Mouse (Mus musculus) CD4-positive helper T cell, adult 2 months (primary cell): ENCODE measurements at regions not wholly inside any gene's neighbourhood (a gene's known extent, or its start where the extent isn't known, plus 50 kb on each side); places are given as distances from the start of the nearest gene placed in this dataset.

Source experiments
- DNase-seq: peaks from one replicate; pipeline ENCODE4 v3.0.0-alpha.2; 2012; ENCODE audit warnings: low read depth, missing footprints, low spot score

- DNase-seq, result no peak
Measured at GRCm38 (mm10) chr12:79912281-79913063, 200.3 kb downstream of the Zfp36l1 start.

- DNase-seq, result no peak
Measured at GRCm38 (mm10) chr12:79910884-79911759, 201.7 kb downstream of the Zfp36l1 start.

GRCm38 (mm10) chr12:79907583-79907982, 205.2 kb downstream of the Zfp36l1 start:
- DNase-seq, result no peak

GRCm38 (mm10) chr12:79906738-79907365, 206.0 kb downstream of the Zfp36l1 start:
- no peak for DNase-seq

- no peak for DNase-seq
Measured at GRCm38 (mm10) chr12:79905828-79906737, 206.7 kb downstream of the Zfp36l1 start.

- no peak for DNase-seq
Measured at GRCm38 (mm10) chr12:79904913-79905549, 207.8 kb downstream of the Zfp36l1 start.

GRCm38 (mm10) chr12:79902761-79903160, 210.1 kb downstream of the Zfp36l1 start:
- DNase-seq, result no peak

- no peak for DNase-seq
Measured at GRCm38 (mm10) chr12:79902163-79902562, 210.7 kb downstream of the Zfp36l1 start.

- DNase-seq, result no peak
Measured at GRCm38 (mm10) chr12:79898198-79898930, 214.4 kb downstream of the Zfp36l1 start.

- no peak for DNase-seq
Measured at GRCm38 (mm10) chr12:79895975-79896374, 216.8 kb downstream of the Zfp36l1 start.

GRCm38 (mm10) chr12:79895324-79895723, 217.5 kb downstream of the Zfp36l1 start:
- DNase-seq, result no peak

- DNase-seq, result no peak
Measured at GRCm38 (mm10) chr12:79892871-79893270, 219.9 kb downstream of the Zfp36l1 start.

GRCm38 (mm10) chr12:79891942-79892341, 220.9 kb downstream of the Zfp36l1 start:
- DNase-seq, result no peak

GRCm38 (mm10) chr12:79890887-79891286, 221.9 kb downstream of the Zfp36l1 start:
- DNase-seq, result no peak

GRCm38 (mm10) chr12:79890291-79890690, 222.5 kb downstream of the Zfp36l1 start:
- no peak for DNase-seq

GRCm38 (mm10) chr12:79888812-79889211, 224.0 kb downstream of the Zfp36l1 start:
- DNase-seq, result no peak

- DNase-seq, result no peak
Measured at GRCm38 (mm10) chr12:79888086-79888485, 224.7 kb downstream of the Zfp36l1 start.

- no peak for DNase-seq
Measured at GRCm38 (mm10) chr12:79887225-79887886, 225.5 kb downstream of the Zfp36l1 start.

GRCm38 (mm10) chr12:79886494-79886893, 226.3 kb downstream of the Zfp36l1 start:
- no peak for DNase-seq
